Mouse (Mus musculus): ENCODE measurements around the gene Slc16a5. TPM values are rescaled to one million over a fixed set of nuclear protein-coding genes. Genes with fewer than 3 reads are reported as not detected.
A peak's percentile ranks its signal among the peaks of the same experiment; 100 is the strongest.
"Not testable (repeated sequence)": the region's sequence is repeated elsewhere in the genome, so short reads cannot be mapped to it uniquely, and the experiment has no call there.

The Slc16a5 gene
- polyA plus RNA-seq, 1 experiment from 2014 or later: 0.20 TPM

- Histone ChIP-seq H3K27ac (replicated peaks) (no peak overlapping the region), H3K9ac (replicated peaks) (0 out of 2 replicates have a peak overlapping the region, but pooled peaks have one; percentile 34), H3K27me3 (no peaks in the 10 kb centered on the region; the same call in 1 of the 2 replicates), H3K4me1 (no peaks in the 10 kb centered on the region; the same call in 1 of the 2 replicates), H3K4me2 (replicated peaks) (no peak overlapping the region), H3K9me3 (no peaks in the 10 kb centered on the region), H3K36me3 (no peaks in the 10 kb centered on the region), H3K4me3 (no peak overlapping the region)
- ATAC-seq (ENCODE audit: low FRiP score, low read depth): no peak
- WGBS: 55% methylated on average over 4 of the region's 4 CpGs
These were observed 4.9 kb downstream of the Slc16a5 start for GRCm38 (mm10) chr11:115467217-115467618.

- peaks cover 27% of the 10 kb centered on the region for H3K4me1 ChIP-seq
- 86% methylated on average over 7 of the region's 7 CpGs for WGBS
These were observed 9.9 kb downstream of the Slc16a5 start for GRCm38 (mm10) chr11:115472183-115472582.

GRCm38 (mm10) chr11:115473626-115474275, 11.5 kb downstream of the Slc16a5 start:
- ATAC-seq (ENCODE audit: low FRiP score, low read depth): no peak; the same call in 1 of the 2 replicates
- 0 out of 2 replicates have a peak overlapping the region, but pooled peaks have one; percentile 9 for H3K4me2 ChIP-seq (replicated peaks)
- peak overlapping the region; percentile 27; the same call in 1 of the 2 replicates for H3K27ac ChIP-seq (replicated peaks)
- WGBS: 22% methylated on average over 15 of the region's 15 CpGs
- no peaks in the 10 kb centered on the region for H3K36me3 ChIP-seq
- H3K4me1 ChIP-seq: peaks cover 27% of the 10 kb centered on the region
- H3K9ac ChIP-seq (replicated peaks): 0 out of 2 replicates have a peak overlapping the region, but pooled peaks have one; percentile 12
- H3K9me3 ChIP-seq: no peaks in the 10 kb centered on the region
- no peaks in the 10 kb centered on the region for H3K27me3 ChIP-seq
- H3K4me3 ChIP-seq: no peak overlapping the region

More at GRCm38 (mm10) chr11:115472183-115472582, 9.9 kb downstream of the Slc16a5 start:
- H3K9me3 ChIP-seq: no peaks in the 10 kb centered on the region
- H3K27ac ChIP-seq (replicated peaks): no peak overlapping the region
- no peak for ATAC-seq (ENCODE audit: low FRiP score, low read depth)
- H3K36me3 ChIP-seq: no peaks in the 10 kb centered on the region
- H3K4me2 ChIP-seq (replicated peaks): no peak overlapping the region
- no peak overlapping the region for H3K9ac ChIP-seq (replicated peaks)
- no peaks in the 10 kb centered on the region for H3K27me3 ChIP-seq
- H3K4me3 ChIP-seq: no peak overlapping the region

- Histone ChIP-seq H3K36me3 (no peaks in the 10 kb centered on the region; the same call in 1 of the 2 replicates), H3K9me3 (no peaks in the 10 kb centered on the region), H3K4me2 (replicated peaks) (peak within 1 kb of the TSS; percentile 99), H3K4me3 (peak within 1 kb of the TSS; percentile 85), H3K4me1 (peaks cover 27% of the 10 kb centered on the region), H3K27me3 (no peaks in the 10 kb centered on the region), H3K27ac (replicated peaks) (peak within 1 kb of the TSS; percentile 75), H3K9ac (replicated peaks) (peak within 1 kb of the TSS; percentile 82)
- peak; percentile 97 for ATAC-seq (ENCODE audit: low FRiP score, low read depth)
- 2% methylated on average over 26 of the region's 26 CpGs for WGBS
These were observed 12.9 kb downstream of the Slc16a5 start, which contains the start of gene Armc7 for GRCm38 (mm10) chr11:115475025-115475757. TSS of gene Armc7 (plus strand) at chr11:115475667.

- peak; percentile 16; the same call in 1 of the 2 replicates for ATAC-seq (ENCODE audit: low FRiP score, low read depth)
- H3K27me3 ChIP-seq: no peaks in the 10 kb centered on the region
- peak overlapping the region; percentile 85 for H3K4me3 ChIP-seq
- H3K9me3 ChIP-seq: no peaks in the 10 kb centered on the region
- peak overlapping the region; percentile 82 for H3K9ac ChIP-seq (replicated peaks)
- H3K27ac ChIP-seq (replicated peaks): peak overlapping the region; percentile 35; the same call in 1 of the 2 replicates
- WGBS: 6% methylated on average over 28 of the region's 28 CpGs
- H3K36me3 ChIP-seq: no peaks in the 10 kb centered on the region; the same call in 1 of the 2 replicates
- peaks cover 27% of the 10 kb centered on the region for H3K4me1 ChIP-seq
- H3K4me2 ChIP-seq (replicated peaks): peak overlapping the region; percentile 99
These were observed 13.5 kb downstream of the Slc16a5 start for GRCm38 (mm10) chr11:115475758-115476237.

GRCm38 (mm10) chr11:115476630-115477029, 14.4 kb downstream of the Slc16a5 start:
- H3K4me1 ChIP-seq: peaks cover 27% of the 10 kb centered on the region
- not testable (repeated sequence) for H3K9me3 ChIP-seq; H3K9ac ChIP-seq (replicated peaks)

GRCm38 (mm10) chr11:115477388-115477787, 15.1 kb downstream of the Slc16a5 start:
- H3K9ac ChIP-seq (replicated peaks); H3K36me3 ChIP-seq; H3K4me3 ChIP-seq; ATAC-seq (ENCODE audit: low FRiP score, low read depth); H3K27me3 ChIP-seq; H3K9me3 ChIP-seq; H3K27ac ChIP-seq (replicated peaks); H3K4me2 ChIP-seq (replicated peaks): not testable (repeated sequence)
- peaks cover 27% of the 10 kb centered on the region for H3K4me1 ChIP-seq
- 86% methylated on average over 7 of the region's 7 CpGs for WGBS

More at GRCm38 (mm10) chr11:115476630-115477029, 14.4 kb downstream of the Slc16a5 start:
- H3K36me3 ChIP-seq; H3K27ac ChIP-seq (replicated peaks); ATAC-seq (ENCODE audit: low FRiP score, low read depth); H3K27me3 ChIP-seq: not testable (repeated sequence)
- WGBS: 79% methylated on average over 4 of the region's 4 CpGs
- peak overlapping the region; percentile 99 for H3K4me2 ChIP-seq (replicated peaks)
- peak overlapping the region; percentile 85; the same call in 1 of the 2 replicates for H3K4me3 ChIP-seq

- H3K36me3 ChIP-seq: no peaks in the 10 kb centered on the region; the same call in 1 of the 2 replicates
- ATAC-seq (ENCODE audit: low FRiP score, low read depth): no peak
- WGBS: 88% methylated on average over 9 of the region's 9 CpGs
These were observed 16.1 kb downstream of the Slc16a5 start for GRCm38 (mm10) chr11:115478296-115478938.

GRCm38 (mm10) chr11:115481553-115482259, 19.4 kb downstream of the Slc16a5 start:
- Histone ChIP-seq H3K4me2 (replicated peaks) (no peak overlapping the region), H3K4me1 (peaks cover 17% of the 10 kb centered on the region), H3K27me3 (no peaks in the 10 kb centered on the region), H3K36me3 (no peaks in the 10 kb centered on the region; the same call in 1 of the 2 replicates), H3K4me3 (no peak overlapping the region), H3K9ac (replicated peaks) (no peak overlapping the region), H3K27ac (replicated peaks) (no peak overlapping the region), H3K9me3 (no peaks in the 10 kb centered on the region)
- WGBS: 84% methylated on average over 6 of the region's 6 CpGs
- no peak for ATAC-seq (ENCODE audit: low FRiP score, low read depth)

More at GRCm38 (mm10) chr11:115478296-115478938, 16.1 kb downstream of the Slc16a5 start:
- H3K27ac ChIP-seq (replicated peaks): no peak overlapping the region
- H3K9me3 ChIP-seq: no peaks in the 10 kb centered on the region
- peaks cover 26% of the 10 kb centered on the region for H3K4me1 ChIP-seq
- no peaks in the 10 kb centered on the region for H3K27me3 ChIP-seq
- no peak overlapping the region for H3K4me2 ChIP-seq (replicated peaks)
- H3K4me3 ChIP-seq: no peak overlapping the region
- H3K9ac ChIP-seq (replicated peaks): no peak overlapping the region

GRCm38 (mm10) chr11:115483278-115483677, 21.0 kb downstream of the Slc16a5 start:
- no peak overlapping the region for H3K4me3 ChIP-seq
- no peaks in the 10 kb centered on the region for H3K27me3 ChIP-seq
- no peaks in the 10 kb centered on the region; the same call in 1 of the 2 replicates for H3K36me3 ChIP-seq
- no peak for ATAC-seq (ENCODE audit: low FRiP score, low read depth)
- no peak overlapping the region for H3K4me2 ChIP-seq (replicated peaks)
- 76% methylated on average over 11 of the region's 11 CpGs for WGBS
- H3K9ac ChIP-seq (replicated peaks): no peak overlapping the region; the same call in 1 of the 2 replicates
- H3K9me3 ChIP-seq: no peaks in the 10 kb centered on the region
- peaks cover 12% of the 10 kb centered on the region for H3K4me1 ChIP-seq
- H3K27ac ChIP-seq (replicated peaks): no peak overlapping the region

GRCm38 (mm10) chr11:115483726-115484125, 21.5 kb downstream of the Slc16a5 start:
- Histone ChIP-seq H3K9me3 (no peaks in the 10 kb centered on the region), H3K27me3 (no peaks in the 10 kb centered on the region), H3K4me3 (no peak overlapping the region), H3K9ac (replicated peaks) (no peak overlapping the region), H3K4me2 (replicated peaks) (no peak overlapping the region), H3K36me3 (peaks cover 3% of the 10 kb centered on the region; the same call in 1 of the 2 replicates), H3K4me1 (peaks cover 12% of the 10 kb centered on the region), H3K27ac (replicated peaks) (no peak overlapping the region)
- ATAC-seq (ENCODE audit: low FRiP score, low read depth): no peak
- 22% methylated on average over 6 of the region's 6 CpGs for WGBS
